Mouse (Mus musculus) spleen, adult 2 months (tissue): ENCODE measurements at regions not wholly inside any gene's neighbourhood (a gene's known extent, or its start where the extent isn't known, plus 50 kb on each side); places are given as distances from the start of the nearest gene placed in this dataset.

Source experiments
- CTCF ChIP-seq: fragments of 200-500 bp; IDR thresholded peaks from 2 replicates; pipeline ENCODE4 v1.5.1; 2011; ENCODE audit warnings: mild to moderate bottlenecking, inconsistent platforms; ENCODE audit not compliant: insufficient read depth, insufficient read length, insufficient replicate concordance; ENCODE audit errors: extremely low read depth
- POLR2A ChIP-seq: fragments of 200-500 bp; IDR thresholded peaks from 2 replicates; pipeline ENCODE4 v1.6.1; 2011; ENCODE audit warnings: low read depth, low read length, inconsistent platforms

GRCm38 (mm10) chr4:10295012-10295530 lies 579.2 kb upstream of the 2610301B20Rik start:
- TF ChIP-seq CTCF (no peak), POLR2A (no peak)
